Mouse (Mus musculus): ENCODE results near the gene Trmt13. TPM values are rescaled to one million over a fixed set of nuclear protein-coding genes. Genes with fewer than 3 reads are reported as not detected.

The Trmt13 gene
- polyA plus RNA-seq, 1 experiment, result 25.3 TPM

GRCm38 (mm10) chr3:116536428-116537199, 77.8 kb downstream of the Trmt13 start:
- peak; percentile 11 for DNase-seq (ENCODE audit: low read depth)
- no peak for TF ChIP-seq CTCF (IDR thresholded peaks at IDR 0.05; ENCODE audit: borderline replicate concordance, extremely low read depth, insufficient read depth, insufficient read length)
- no peak for TF ChIP-seq POLR2A (IDR thresholded peaks at IDR 0.05; ENCODE audit: borderline replicate concordance, extremely low read depth, insufficient read depth, insufficient read length, poor library complexity, severe bottlenecking)

Other genes starting within 250 kb of the Trmt13 start
- 6.5 and 8.5 TPM in 2 replicates for gene Cdc14a, start 190.6 kb downstream of the Trmt13 start, polyA plus RNA-seq (2012; rRNA removed)
- gene Rtca, start 106.4 kb downstream of the Trmt13 start, polyA plus RNA-seq (2012; rRNA removed), result 88.2 and 90.0 TPM in 2 replicates
- gene Dbt, start 101.5 kb downstream of the Trmt13 start, polyA plus RNA-seq (2012; rRNA removed), result 11.2 TPM in 2 replicates
- 0.08 and 0.10 TPM in 2 replicates for gene Lrrc39, start 51.6 kb downstream of the Trmt13 start, polyA plus RNA-seq (2012; rRNA removed)
- gene Sass6, start 19.6 kb downstream of the Trmt13 start, polyA plus RNA-seq (2012; rRNA removed), result 10.4 and 10.7 TPM in 2 replicates
- gene Mfsd14a, start 48.1 kb upstream of the Trmt13 start, polyA plus RNA-seq (2012; rRNA removed), result 38.8 and 44.9 TPM in 2 replicates
- gene Gm43191, start 66.7 kb upstream of the Trmt13 start, polyA plus RNA-seq (2012; rRNA removed), result not detected in 2 replicates
- gene Slc35a3, start 98.2 kb upstream of the Trmt13 start, polyA plus RNA-seq (2012; rRNA removed), result 10.0 and 10.4 TPM in 2 replicates
- gene Agl, start 193.6 kb upstream of the Trmt13 start, polyA plus RNA-seq (2012; rRNA removed), result 11.4 and 18.0 TPM in 2 replicates
- gene Frrs1, start 244.9 kb upstream of the Trmt13 start, polyA plus RNA-seq (2012; rRNA removed), result 2.9 and 4.0 TPM in 2 replicates